Mouse (Mus musculus): Measurements from ENCODE around the gene Mllt6.

DNA sequence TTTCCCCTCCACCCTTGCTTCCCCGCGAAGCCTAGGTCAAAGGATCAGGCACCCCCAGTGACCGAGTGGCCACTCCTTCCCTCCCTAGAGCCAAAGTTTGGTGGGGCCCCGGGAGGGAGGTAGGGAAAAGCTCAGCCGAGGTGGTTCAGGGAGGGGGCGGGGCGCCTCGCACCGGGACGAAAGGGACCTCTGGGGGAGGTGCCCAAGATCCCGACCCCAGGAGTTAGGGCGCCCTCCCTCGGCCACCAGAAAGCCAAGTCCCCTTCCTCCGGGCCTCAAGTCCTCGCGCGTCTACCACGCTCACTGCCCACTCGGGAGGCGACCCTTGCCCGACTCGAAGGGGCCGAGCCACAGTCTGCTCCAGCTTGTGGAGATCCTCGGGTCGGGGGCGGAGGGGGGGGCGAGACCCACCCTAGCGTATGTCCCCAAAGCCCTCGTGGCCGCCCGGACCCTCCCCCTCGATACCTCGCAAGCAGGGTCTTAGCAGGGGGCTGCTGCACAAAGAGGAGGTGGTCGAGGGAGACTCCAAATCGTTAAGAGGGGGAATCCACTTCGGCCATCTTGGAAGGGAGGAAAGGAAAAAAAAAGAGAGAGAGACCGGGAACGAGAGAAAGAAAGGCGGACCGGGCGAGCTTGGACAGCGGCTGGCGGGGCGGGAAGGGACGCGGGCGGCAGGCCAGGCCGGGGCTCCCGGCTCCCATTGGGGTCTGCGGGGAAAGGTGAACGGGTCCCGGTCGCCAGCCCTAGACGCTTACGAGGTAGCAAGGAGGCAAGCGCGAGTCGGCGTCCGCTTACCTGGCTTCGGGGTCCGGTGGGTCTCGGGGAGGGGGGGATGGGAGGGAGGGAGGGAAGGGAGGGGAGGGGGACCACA lies 35.8 kb downstream of the Mllt6 start:
- TF ChIP-seq CTCF (IDR thresholded peaks at IDR 0.05; ENCODE audit: borderline replicate concordance, insufficient read depth, low read depth, low read length) (no peak; the same call in 1 of the 2 replicates), POLR2A (IDR thresholded peaks at IDR 0.05; ENCODE audit: borderline replicate concordance, insufficient read depth, low read length) (no peak)

Data from cerebellum, adult 2 months (tissue).